Mouse (Mus musculus) brain, adult 2 months (tissue): Measurements from ENCODE around the gene Slc8a2.

Source experiments
- DNase-seq: peaks from one replicate; pipeline ENCODE4 v3.0.0; 2011; ENCODE audit warnings: low read depth, low spot score

Gene Slc8a2

DNA sequence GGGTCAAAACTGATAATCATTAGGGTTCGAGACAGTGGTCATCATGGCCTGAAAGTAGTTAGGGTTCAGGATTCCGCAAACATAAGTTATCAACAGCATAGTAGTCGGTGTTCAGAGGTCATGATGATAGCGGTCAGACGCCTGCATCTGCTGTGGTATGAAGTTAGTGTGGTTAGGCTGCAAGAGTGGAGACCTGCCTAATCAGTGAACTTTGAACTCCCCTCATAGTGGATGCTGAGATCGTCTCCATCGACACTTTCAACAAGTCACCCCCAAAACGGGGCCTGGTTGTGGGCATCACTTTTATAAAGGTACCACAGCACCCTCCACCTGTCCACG is 9.4 kb upstream of the Slc8a2 start:
- DNase-seq = no peak

GRCm38 (mm10) chr7:16125829-16126228 is 3.8 kb upstream of the Slc8a2 start:
- no peak for DNase-seq

DNA sequence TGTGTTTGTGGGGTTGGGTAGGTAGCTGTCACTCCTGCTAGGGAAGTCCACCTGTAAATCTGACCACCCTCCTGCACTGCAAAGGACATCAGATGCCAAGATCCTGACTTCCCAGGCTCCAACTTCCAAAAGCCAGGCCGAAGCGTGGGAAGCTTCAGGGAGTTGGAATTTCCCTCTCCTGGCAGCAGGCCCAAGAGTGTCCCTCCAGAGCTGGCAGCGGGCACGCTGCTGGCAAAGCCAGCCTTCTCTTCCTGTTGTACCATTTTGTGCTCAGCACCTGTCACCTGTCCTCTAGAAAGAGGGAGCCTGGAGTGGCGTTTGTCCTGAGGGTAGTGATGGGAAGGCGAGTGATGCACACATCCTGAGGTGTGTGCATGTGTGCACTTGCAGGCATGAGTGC is 1.3 kb upstream of the Slc8a2 start:
- peak; percentile 96 for DNase-seq

- no peak for DNase-seq
Measured at GRCm38 (mm10) chr7:16128899-16129298, 727 bp upstream of the Slc8a2 start.

DNA sequence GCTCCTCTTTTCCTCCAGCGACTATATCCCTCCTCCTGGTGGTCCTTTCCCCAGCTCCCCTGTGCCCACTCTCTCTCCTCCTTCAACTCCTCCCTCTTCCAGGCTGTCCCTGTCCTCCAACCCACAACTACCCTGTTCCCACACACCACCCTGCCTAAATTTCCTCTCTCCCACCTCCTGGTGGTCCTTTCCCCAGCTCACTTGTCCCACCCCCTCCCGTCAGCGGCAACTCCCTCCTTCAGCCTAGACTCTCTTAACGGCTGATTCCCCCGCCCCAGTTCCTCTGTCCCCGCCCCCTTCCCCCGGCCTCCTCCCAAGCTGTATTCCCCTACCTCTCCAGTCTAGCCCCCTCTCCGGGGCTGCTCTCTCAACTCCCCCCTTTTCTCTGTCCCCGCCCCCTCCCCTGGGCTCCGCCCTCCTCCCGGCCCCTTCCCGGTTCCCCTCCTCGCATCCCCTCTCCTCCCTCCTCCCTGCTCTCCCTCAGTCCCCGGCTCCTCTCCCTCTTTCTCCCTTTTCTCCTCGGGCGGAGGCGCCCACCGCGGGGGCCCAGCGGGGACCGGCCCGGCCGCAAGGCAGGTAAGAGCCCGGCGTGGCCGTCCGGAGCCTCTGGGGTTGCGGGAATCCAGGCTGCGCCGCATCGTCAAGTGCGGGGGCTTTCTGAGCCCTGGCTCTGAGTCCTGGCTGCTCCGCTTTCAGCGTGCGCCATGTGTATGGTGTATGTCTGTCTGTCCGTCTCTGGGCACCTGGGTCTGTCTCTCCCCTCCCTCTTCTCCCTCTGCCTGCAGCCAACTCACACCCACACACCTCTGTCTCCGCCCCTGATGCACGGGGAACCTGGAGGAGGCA is 443 bp downstream of the Slc8a2 start:
- peak; percentile 91 for DNase-seq

- DNase-seq = peak; percentile 78
Measured at GRCm38 (mm10) chr7:16130956-16131634, 1.5 kb downstream of the Slc8a2 start.

GRCm38 (mm10) chr7:16132161-16132581 is 2.5 kb downstream of the Slc8a2 start:
- peak; percentile 82 for DNase-seq

- DNase-seq = no peak
Measured at GRCm38 (mm10) chr7:16132926-16133325, 3.3 kb downstream of the Slc8a2 start.

GRCm38 (mm10) chr7:16133691-16134090 is 4.1 kb downstream of the Slc8a2 start:
- no peak for DNase-seq

DNA sequence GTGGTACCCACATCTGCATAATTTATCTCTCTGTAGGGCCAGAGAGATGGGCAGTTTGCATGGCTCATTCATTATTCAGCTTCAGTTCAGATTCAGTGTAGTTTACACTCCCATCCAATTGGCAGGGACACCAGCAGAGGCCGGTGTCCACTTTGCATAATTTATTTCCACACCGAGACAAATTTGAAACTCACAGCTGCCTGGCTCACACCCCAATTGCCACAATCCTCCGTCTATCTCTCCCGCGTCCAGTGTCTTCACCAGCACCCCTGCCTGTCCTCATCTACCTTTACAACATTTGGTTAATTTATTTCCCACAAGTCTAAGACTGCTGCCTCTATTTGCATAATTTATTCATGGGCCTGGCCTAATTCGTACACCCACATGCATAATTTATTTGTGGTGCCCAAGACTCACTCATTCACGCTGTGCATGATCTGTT is 5.3 kb downstream of the Slc8a2 start:
- peak; percentile 53 for DNase-seq

- DNase-seq = peak; percentile 88
Measured at GRCm38 (mm10) chr7:16146489-16147410, 17.1 kb downstream of the Slc8a2 start.

GRCm38 (mm10) chr7:16147643-16148042 is 18.0 kb downstream of the Slc8a2 start:
- DNase-seq = no peak

DNA sequence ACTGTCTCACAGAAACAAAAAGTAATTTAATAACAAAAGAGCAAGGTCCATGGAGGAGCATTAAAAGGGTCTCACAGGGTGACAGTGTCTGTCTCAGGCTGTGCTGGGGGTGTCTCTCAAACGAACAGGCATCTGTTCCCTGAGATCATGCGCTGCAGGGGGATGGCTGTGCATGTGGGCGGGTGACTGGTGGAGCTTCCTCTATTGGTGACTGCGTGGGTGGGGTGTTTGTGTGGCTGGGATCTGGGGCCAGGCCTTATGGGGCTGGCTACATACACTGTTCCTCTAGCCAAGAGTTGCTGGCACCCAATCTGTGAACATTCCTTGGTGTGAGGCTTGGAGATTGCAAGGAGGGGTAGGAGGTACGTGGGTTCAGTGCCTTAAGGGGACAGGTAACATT is 19.6 kb downstream of the Slc8a2 start:
- peak; percentile 99 for DNase-seq

- peak; percentile 69 for DNase-seq
Measured at GRCm38 (mm10) chr7:16150191-16151145, 20.8 kb downstream of the Slc8a2 start.

DNA sequence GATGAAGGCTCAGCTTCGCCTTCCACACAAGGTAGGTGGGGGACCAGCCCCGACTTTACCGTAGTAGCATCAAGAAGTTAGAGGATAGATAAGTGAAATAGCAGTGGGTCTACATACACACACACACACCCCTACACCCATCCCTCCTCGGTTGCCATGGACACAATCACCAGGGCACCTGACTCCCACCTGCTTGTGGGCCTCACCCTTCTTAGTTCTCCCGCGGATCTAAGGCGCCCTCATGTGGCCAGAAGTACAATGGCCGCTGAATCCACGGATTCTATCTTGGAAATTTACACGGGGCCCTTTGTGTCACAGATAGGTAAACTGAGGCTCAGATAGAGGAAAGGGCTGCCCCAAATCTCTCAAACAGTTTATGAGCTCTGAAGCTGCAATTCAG is 23.9 kb downstream of the Slc8a2 start:
- peak; percentile 92 for DNase-seq

DNA sequence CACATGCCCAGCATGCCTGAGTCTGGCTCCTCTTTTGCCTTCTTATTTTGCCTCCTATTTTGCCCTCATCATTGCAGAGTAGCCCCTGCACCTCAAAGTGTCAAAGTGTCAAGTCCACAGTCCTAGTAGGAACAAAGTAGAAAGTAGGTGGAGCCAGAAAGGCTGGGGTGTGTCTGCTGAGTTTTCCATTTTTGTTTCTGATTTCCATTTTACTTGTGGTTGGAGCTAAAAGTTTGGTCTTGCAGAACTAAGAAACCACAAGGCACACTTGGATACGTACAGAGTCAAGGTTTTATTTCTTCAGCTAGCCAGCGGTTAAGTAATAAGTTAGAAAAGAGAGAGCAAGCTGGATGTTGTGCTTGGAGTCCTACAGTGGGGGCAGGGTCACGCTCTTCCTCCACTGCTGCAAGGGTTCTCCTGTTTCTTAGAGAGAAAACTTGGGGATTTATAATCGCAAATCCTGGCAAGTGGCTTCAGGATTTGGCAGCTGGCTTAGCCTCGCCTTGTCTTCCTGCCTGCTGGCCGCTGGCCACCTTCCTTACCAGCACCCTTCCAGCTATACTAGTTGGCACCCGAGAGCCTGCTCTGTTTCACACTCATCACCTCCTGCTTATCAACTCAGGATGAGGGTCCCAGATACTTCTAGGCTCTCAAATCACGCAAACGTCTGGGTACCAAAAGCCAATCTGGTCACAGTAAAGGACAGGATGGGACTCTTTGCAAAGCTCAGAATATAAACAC is 25.7 kb downstream of the Slc8a2 start:
- DNase-seq = peak; percentile 80

DNA sequence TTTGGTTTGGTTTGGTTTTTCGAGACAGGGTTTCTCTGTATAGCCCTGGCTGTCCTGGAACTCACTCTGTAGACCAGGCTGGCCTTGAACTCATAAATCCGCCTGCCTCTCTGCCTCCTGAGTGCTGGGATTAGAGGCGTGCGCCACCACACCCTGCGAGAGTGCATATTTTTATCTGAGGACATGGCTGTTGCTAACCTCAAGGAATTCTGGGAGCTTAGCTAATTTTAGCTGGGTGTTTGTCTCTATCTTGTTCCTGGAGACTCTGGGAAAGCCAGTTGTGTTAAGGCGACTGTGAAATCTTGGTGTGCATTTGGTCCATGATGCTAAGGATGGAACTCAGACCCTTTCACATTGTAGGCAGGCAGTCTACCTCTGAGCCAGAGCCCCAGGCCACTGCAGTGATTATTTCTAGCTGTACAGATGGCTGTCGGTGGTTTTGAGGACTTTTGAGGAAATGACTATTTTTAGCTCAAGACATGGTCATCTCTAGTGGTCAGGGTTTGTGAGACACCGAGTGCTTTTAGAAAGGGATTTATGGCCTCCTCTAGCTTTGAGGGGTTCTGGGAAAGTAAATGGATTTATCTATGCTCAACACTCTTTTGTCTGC is 26.6 kb downstream of the Slc8a2 start:
- DNase-seq = peak; percentile 85

- no peak for DNase-seq
Measured at GRCm38 (mm10) chr7:16158735-16159134, 29.1 kb downstream of the Slc8a2 start.

DNA sequence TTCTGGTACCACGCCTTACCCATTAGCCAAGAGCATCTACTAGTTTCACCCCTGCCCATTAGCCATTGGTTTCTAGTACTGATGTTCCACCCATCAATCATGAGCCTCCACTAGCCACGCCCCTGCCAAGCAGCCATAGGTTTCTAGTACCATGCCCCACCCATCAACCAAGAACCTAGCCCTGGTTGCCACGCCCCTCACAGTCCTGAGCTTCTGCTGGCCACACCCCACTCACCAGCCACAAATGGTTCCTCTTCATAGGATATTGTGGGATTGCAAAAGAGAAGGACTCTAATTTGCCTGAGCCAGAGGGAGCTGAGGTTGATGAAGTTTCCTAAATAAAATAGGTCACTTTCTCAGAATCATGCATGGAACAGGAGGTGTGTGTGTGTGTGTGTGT is 31.1 kb downstream of the Slc8a2 start:
- DNase-seq = peak; percentile 68

DNA sequence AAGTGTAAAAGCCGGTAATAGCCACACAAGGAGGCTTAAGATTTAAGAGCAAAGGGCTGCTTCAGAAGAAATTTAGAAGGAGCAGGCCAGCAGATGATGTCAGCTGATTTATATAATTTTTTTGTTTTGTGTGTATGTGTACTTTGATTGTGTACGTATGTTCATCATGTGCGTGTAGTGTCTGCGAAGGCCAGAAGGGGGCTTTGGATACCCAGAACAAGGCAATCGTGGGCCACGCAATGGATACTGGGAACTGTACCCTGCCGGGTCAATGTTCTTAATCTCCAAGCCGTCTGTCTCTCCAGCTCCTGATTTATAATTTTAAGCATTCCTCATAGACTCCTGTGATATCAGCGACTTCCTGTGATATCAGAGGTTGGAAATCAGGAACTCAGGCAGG is 31.7 kb downstream of the Slc8a2 start:
- no peak for DNase-seq
